Mouse (Mus musculus) liver, embryonic 14.5 days (tissue): ENCODE results near the gene Prep.

Source experiments
- CTCF ChIP-seq: IDR thresholded peaks from 2 replicates; pipeline ENCODE4 v1.5.1; 2016; ENCODE audit warnings: antibody characterized with exemption, low read depth, control low read depth
- EP300 ChIP-seq: IDR thresholded peaks from 2 replicates; pipeline ENCODE4 v1.6.1; 2016; ENCODE audit warnings: antibody characterized with exemption, low read depth

GRCm38 (mm10) chr10:45174345-45174744 lies 107.3 kb downstream of the Prep start:
- TF ChIP-seq CTCF, result no peak
- TF ChIP-seq EP300, result no peak
